Mouse (Mus musculus) lung, embryonic 16.5 days (tissue): Measurements from ENCODE around the gene Ndufc2. TPM values are rescaled to one million over a fixed set of nuclear protein-coding genes. Genes with fewer than 3 reads are reported as not detected.
A peak's percentile ranks its signal among the peaks of the same experiment; 100 is the strongest.

Experiments
- ATAC-seq: fragments of 200-750 bp; cut with Nextera tagmentation; 2 replicates; pipeline ENCODE4 v1.8.0; 2017; ENCODE audit warnings: low read depth, mild to moderate bottlenecking, moderate library complexity
- H3K27ac ChIP-seq: fragments of 300-500 bp; sonication (generic); 2 replicates; pipeline ENCODE4 v1.5.1; 2014; ENCODE audit warnings: mild to moderate bottlenecking, control low read depth, low read length
- H3K27me3 ChIP-seq: fragments of 300-500 bp; sonication (generic); 2 replicates; pipeline ENCODE4 v1.6.1; 2014; ENCODE audit warnings: low read depth, low read length, mixed read lengths; ENCODE audit not compliant: control insufficient read depth, insufficient read depth
- H3K36me3 ChIP-seq: fragments of 300-500 bp; sonication (generic); 2 replicates; pipeline ENCODE4 v1.6.1; 2014; ENCODE audit warnings: low read length; ENCODE audit not compliant: control insufficient read depth, insufficient read depth
- H3K4me1 ChIP-seq: fragments of 300-500 bp; sonication (generic); replicated peaks from 2 replicates; pipeline ENCODE4 v1.6.1; 2014; ENCODE audit warnings: low read length, mixed read lengths; ENCODE audit not compliant: control insufficient read depth, insufficient read depth
- H3K4me2 ChIP-seq: fragments of 300-500 bp; sonication (generic); 2 replicates; pipeline ENCODE4 v1.6.1; 2014; ENCODE audit warnings: low read depth, low read length, control low read depth
- H3K4me3 ChIP-seq: fragments of 300-500 bp; sonication (generic); 2 replicates; pipeline ENCODE4 v1.5.1; 2014; ENCODE audit warnings: mild to moderate bottlenecking, low read length, control low read depth
- H3K9ac ChIP-seq: fragments of 300-500 bp; sonication (generic); 2 replicates; pipeline ENCODE4 v1.6.1; 2014; ENCODE audit warnings: low read length, control low read depth
- H3K9me3 ChIP-seq: fragments of 300-500 bp; sonication (generic); 2 replicates; pipeline ENCODE4 v1.6.1; 2016; ENCODE audit warnings: low read length; ENCODE audit not compliant: control insufficient read depth
- WGBS: fragments of 180-500 bp; shearing (Covaris S2); extraction: QIAGEN DNeasy Blood & Tissue Kit; methylation state at CpG from one replicate; pipeline ENCODE4 v1.1.7; 2014; 5-methylcytosine and 5-hydroxymethylcytosine counted together
- polyA plus RNA-seq: library from polyadenylated mRNA; unstranded; fragments of >200 nt; fragmentation: Nextera tagmentation; extraction: Ambion mirVana; gene quantifications from 2 replicates; pipeline ENCODE4 v1.2.1, GENCODE M21; 2015

The Ndufc2 gene
- polyA plus RNA-seq, 1 experiment from 2014 or later: 370 TPM

DNA sequence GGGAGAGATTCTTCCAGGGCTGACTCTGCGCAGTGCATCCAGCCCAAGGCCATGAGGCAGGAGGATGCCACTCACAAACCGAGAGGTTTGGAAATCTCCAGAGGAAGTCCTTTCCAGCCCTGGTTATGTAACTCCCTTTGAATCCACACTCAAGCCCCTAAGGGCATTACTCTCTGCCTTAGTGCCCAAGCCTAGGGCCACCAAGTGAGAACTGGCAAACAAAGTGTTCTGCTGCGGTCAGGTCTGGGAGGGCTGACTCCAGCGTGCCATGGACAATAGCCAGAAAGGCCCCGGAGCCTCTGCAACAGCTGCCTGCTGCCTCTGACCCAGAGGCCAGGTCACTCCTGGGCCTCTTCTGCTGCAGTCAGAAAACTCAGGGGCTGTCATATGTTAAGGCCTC lies 18.9 kb downstream of the Ndufc2 start:
- peaks cover 10% of the 10 kb centered on the region for H3K4me1 ChIP-seq
- H3K4me2 ChIP-seq: no peak overlapping the region
- no peak overlapping the region for H3K27ac ChIP-seq
- no peak overlapping the region for H3K9ac ChIP-seq
- no peaks in the 10 kb centered on the region for H3K27me3 ChIP-seq
- H3K9me3 ChIP-seq: no peaks in the 10 kb centered on the region
- 0 out of 2 replicates have a peak, but pooled peaks have one; percentile 8 for ATAC-seq
- H3K4me3 ChIP-seq: no peak overlapping the region
- whole genome bisulfite sequencing: 65% methylated on average over 5 of the region's 5 CpGs
- no peaks in the 10 kb centered on the region for H3K36me3 ChIP-seq

DNA sequence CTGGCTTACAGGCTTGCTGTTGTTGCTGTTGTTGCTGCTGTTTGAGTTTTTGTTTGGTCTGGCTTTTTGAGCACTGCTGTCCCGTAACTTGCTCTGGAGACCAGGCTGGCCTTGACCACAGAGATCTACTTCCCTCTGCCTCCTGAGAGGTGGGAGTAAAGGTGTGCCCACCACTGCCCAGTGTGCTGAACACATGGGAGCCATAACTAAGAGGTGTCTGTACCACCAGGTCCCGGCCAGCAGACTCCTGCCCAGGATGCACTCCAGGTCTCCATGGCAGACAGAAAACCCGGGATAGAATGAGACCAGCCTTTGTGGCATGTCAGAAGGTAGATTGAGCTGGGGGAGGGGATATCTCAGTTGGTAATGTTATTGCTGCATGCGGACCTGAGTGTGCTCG lies 19.4 kb downstream of the Ndufc2 start:
- no peaks in the 10 kb centered on the region for H3K36me3 ChIP-seq
- no peaks in the 10 kb centered on the region for H3K9me3 ChIP-seq
- H3K9ac ChIP-seq: no peak overlapping the region
- no peak overlapping the region for H3K27ac ChIP-seq
- 83% methylated on average over 5 of the region's 5 CpGs for WGBS
- peaks cover 10% of the 10 kb centered on the region for H3K4me1 ChIP-seq
- ATAC-seq: no peak
- no peak overlapping the region for H3K4me2 ChIP-seq
- no peaks in the 10 kb centered on the region for H3K27me3 ChIP-seq
- H3K4me3 ChIP-seq: no peak overlapping the region

DNA sequence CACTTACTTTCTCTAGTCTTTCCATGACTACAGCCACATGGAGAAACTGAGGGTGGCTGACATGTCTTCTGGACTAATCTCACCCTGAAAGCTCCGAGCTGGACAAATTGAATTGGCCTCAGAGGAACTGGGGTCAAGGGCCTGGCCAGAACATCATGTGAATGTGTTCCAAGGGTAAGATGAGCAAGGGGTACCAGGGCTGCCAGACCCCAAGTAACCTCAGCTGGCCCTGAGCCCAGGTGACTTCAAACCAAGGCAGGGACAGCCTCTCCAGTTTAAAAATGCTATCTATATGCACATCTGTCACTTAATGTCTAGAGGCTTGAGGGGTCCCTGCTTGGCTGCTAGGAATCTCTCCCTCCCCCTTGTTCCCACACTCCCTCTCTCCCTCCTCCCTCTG lies 20.6 kb downstream of the Ndufc2 start:
- Histone ChIP-seq H3K27me3 (no peaks in the 10 kb centered on the region), H3K4me2 (no peak overlapping the region), H3K4me1 (peaks cover 10% of the 10 kb centered on the region), H3K9ac (no peak overlapping the region), H3K36me3 (no peaks in the 10 kb centered on the region), H3K9me3 (no peaks in the 10 kb centered on the region), H3K27ac (no peak overlapping the region), H3K4me3 (no peak overlapping the region)
- 47% methylated on average over 1 of the region's 1 CpGs for WGBS
- ATAC-seq: no peak

DNA sequence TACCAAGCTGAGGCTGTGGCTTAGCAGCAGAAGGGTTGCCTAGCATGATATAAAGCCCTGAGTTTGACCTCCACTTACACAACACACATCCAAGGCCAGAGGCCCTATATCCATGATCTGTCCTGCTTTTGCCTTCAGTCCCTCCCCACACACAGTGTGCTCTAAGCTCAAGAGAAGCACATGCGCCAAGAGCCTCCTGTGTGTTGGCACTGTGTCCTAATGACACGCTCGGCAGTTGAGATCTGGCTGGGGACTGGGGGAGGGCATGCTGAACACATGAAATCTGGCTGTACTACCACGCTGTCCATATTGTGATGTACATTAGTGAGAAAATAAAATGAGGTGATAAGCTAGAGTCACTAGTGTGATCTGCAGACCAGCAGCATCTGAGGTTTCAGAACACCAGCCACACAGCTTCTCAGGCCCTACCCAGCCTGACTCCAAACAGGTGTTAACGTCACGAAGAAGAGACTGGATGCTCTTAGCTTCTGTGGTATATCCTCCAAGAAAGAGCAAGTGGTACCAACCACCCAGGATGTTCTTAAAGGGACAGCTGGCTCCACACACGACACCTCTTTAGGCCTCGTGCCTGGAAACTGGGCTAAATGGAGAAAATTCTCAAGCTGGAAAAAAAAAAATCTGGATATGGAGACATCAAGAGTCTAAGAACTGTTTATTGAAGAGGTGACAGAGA lies 21.3 kb downstream of the Ndufc2 start:
- Histone ChIP-seq H3K4me1 (peaks cover 10% of the 10 kb centered on the region), H3K9me3 (no peaks in the 10 kb centered on the region), H3K4me2 (no peak overlapping the region), H3K9ac (peak overlapping the region; percentile 26; the same call in 1 of the 2 replicates), H3K27me3 (no peaks in the 10 kb centered on the region), H3K36me3 (no peaks in the 10 kb centered on the region), H3K27ac (no peak overlapping the region), H3K4me3 (no peak overlapping the region)
- ATAC-seq: peak; percentile 24
- WGBS: 63% methylated on average over 8 of the region's 8 CpGs

DNA sequence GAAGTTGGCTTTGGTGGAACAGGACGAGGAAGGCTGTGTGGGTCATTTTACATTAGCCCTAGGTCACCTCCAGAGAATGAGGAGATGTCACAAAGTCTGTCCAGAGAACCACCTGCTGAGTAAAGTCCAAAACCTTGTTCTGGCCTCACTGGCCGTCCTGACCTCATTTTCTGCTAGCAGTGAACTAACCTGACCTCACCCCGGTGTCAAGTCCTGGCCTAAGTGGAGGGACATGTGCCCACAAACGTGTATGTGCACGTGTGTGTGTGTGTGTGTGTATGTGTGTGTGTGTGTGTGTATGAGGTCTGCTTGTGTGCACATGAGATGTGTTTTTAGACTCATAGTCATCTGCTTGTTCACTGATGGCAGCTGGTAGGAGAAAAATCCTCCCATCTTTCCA lies 24.0 kb downstream of the Ndufc2 start:
- no peaks in the 10 kb centered on the region for H3K36me3 ChIP-seq
- no peaks in the 10 kb centered on the region for H3K27me3 ChIP-seq
- H3K9ac ChIP-seq: no peak overlapping the region
- ATAC-seq: no peak
- H3K4me2 ChIP-seq: no peak overlapping the region
- peaks cover 7% of the 10 kb centered on the region for H3K4me1 ChIP-seq
- no peak overlapping the region for H3K27ac ChIP-seq
- H3K9me3 ChIP-seq: no peaks in the 10 kb centered on the region
- H3K4me3 ChIP-seq: no peak overlapping the region
- 47% methylated on average over 5 of the region's 5 CpGs for WGBS

DNA sequence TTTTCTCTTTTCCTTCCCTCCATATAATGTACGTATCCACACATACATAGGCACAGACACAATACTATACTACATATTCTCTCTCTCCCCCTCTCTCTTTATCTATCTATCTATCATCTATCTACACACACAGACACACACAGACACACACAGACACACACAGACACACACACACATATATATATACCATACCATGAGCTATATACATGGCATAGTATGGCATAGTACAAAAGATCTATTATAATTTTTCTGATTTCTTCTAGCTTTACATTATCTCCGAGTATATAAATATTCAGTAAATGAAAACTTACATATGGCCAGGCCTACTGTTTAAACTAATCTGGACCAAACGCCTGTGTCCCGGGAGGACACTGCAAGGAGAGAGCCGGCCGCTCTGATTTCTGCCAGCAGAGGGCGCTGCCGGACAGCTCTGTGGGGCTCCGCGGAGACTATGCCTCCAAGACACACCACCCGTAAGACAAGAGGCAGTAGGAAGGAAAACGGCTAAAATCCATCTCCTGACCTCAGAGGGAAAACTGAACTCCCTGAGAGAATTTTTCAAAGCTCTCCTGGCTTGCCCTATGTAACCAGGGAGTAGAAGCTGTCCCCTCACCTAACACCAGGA lies 24.9 kb downstream of the Ndufc2 start:
- Histone ChIP-seq H3K27me3 (no peaks in the 10 kb centered on the region), H3K27ac (no peak overlapping the region), H3K4me1 (peaks cover 5% of the 10 kb centered on the region), H3K4me2 (no peak overlapping the region), H3K4me3 (no peak overlapping the region), H3K36me3 (no peaks in the 10 kb centered on the region), H3K9ac (peak overlapping the region; percentile 6; the same call in 1 of the 2 replicates), H3K9me3 (no peaks in the 10 kb centered on the region)
- 7% methylated on average over 12 of the region's 12 CpGs for WGBS
- ATAC-seq: peak; percentile 80

DNA sequence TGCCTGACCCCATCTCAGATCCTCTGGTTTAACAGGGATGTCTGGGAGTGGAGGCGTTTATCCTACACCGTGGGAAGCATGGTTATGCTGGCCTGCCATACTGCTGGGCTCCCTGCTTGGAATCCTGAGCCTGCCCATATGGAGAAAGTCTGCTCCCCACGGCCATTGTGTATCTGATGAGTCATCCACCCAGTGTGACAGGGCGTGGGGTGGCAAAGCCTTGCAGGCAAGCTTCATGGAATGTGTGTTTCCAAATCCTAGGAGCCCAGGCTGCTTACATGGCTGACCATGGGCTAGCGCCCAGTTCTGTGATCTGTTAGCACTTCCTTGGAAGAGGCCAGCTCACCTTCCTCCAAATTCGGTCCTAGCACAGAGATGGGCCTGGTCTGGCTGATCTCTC lies 26.8 kb downstream of the Ndufc2 start:
- no peaks in the 10 kb centered on the region for H3K9me3 ChIP-seq
- no peaks in the 10 kb centered on the region for H3K36me3 ChIP-seq
- H3K4me2 ChIP-seq: no peak overlapping the region
- peaks cover 6% of the 10 kb centered on the region for H3K4me1 ChIP-seq
- no peak overlapping the region for H3K27ac ChIP-seq
- H3K9ac ChIP-seq: no peak overlapping the region
- no peak overlapping the region for H3K4me3 ChIP-seq
- 61% methylated on average over 6 of the region's 6 CpGs for WGBS
- no peaks in the 10 kb centered on the region for H3K27me3 ChIP-seq
- ATAC-seq: no peak

DNA sequence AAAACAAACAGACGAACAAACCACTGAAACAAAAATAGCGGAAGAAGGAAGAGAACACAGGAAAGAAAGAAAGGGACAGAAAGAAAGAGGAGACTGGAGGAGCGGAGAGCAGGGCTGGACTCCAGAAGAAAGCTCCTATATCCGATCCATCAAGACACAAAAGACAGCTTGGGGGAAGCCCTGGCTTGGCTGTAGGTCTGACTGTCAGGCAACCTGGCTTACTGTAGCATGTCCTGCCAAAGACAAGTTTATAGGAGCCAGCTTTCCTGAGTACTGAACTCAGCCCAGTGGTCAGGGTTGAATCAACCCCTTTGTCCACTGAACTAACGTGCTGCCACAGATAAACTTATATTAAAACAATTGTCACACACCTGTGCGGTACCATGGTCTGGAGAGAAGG lies 27.5 kb downstream of the Ndufc2 start:
- no peaks in the 10 kb centered on the region for H3K27me3 ChIP-seq
- no peak overlapping the region for H3K9ac ChIP-seq
- no peak overlapping the region for H3K4me2 ChIP-seq
- H3K9me3 ChIP-seq: no peaks in the 10 kb centered on the region
- no peak for ATAC-seq
- H3K4me3 ChIP-seq: no peak overlapping the region
- H3K4me1 ChIP-seq: peaks cover 6% of the 10 kb centered on the region
- H3K27ac ChIP-seq: no peak overlapping the region
- no peaks in the 10 kb centered on the region for H3K36me3 ChIP-seq
- 74% methylated on average over 6 of the region's 6 CpGs for WGBS

DNA sequence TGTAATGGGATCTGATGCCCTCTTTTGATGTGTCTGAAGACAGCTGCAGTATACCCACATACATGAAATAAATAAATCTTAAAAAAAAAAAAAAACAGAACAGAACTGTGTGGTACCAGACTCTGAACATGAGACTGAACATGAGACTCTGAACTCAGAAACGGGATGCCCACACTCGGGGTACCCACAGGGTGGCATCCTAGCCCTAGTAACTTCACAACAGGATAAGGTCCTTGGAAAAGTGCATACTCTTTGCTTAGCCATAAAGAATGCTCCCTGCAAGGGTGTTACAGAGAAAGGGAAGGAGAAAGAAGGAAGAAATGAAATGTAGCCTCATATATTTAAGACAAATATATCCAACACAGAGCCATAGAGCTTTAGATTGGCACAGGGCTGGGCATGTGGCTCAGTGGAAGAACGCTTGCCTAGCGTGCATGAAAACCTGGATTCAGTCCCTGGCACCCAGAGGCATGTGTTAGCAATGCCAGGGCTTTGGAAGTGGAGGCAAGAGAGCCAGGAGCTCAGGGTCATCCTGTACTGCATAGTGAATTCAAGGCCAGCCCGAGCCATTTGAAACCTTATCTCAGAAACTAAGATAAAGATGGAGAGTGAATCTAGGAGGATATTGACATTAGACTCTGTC lies 28.1 kb downstream of the Ndufc2 start:
- H3K4me1 ChIP-seq: peaks cover 6% of the 10 kb centered on the region
- no peak overlapping the region for H3K4me3 ChIP-seq
- H3K36me3 ChIP-seq: no peaks in the 10 kb centered on the region
- H3K9ac ChIP-seq: no peak overlapping the region
- WGBS: 61% methylated on average over 5 of the region's 5 CpGs
- no peak for ATAC-seq
- no peaks in the 10 kb centered on the region for H3K27me3 ChIP-seq
- no peaks in the 10 kb centered on the region for H3K9me3 ChIP-seq
- H3K27ac ChIP-seq: no peak overlapping the region
- H3K4me2 ChIP-seq: no peak overlapping the region
